Mouse (Mus musculus): ENCODE results near the gene Slc16a4. TPM values are rescaled to one million over a fixed set of nuclear protein-coding genes. Genes with fewer than 3 reads are reported as not detected.

Gene Slc16a4
- 3.3 and 3.6 TPM in 2 replicates for polyA plus RNA-seq (2016; fragmentation: Nextera tagmentation; extraction: Ambion mirVana)

GRCm38 (mm10) chr3:107290764-107291381, at the start of gene Slc16a4:
TSS of gene Slc16a4 (plus strand) at chr3:107291230.
- ATAC-seq (ENCODE audit: low FRiP score), result no peak
- Histone ChIP-seq H3K9me3 (no peaks in the 10 kb centered on the region), H3K4me1 (no peaks in the 10 kb centered on the region), H3K27me3 (no peaks in the 10 kb centered on the region), H3K36me3 (replicated peaks) (peaks cover 2% of the 10 kb centered on the region; the same call in 1 of the 2 replicates), H3K27ac (no peak within 1 kb of the TSS), H3K4me2 (no peak within 1 kb of the TSS), H3K4me3 (replicated peaks) (no peak within 1 kb of the TSS), H3K9ac (no peak within 1 kb of the TSS)
- WGBS, result 30% methylated on average over 9 of the region's 9 CpGs

- Histone ChIP-seq H3K27ac (no peak overlapping the region), H3K9me3 (no peaks in the 10 kb centered on the region), H3K36me3 (replicated peaks) (no peaks in the 10 kb centered on the region), H3K27me3 (peaks cover 12% of the 10 kb centered on the region), H3K4me2 (peak overlapping the region; percentile 6; the same call in 1 of the 2 replicates), H3K4me1 (peaks cover 10% of the 10 kb centered on the region; the same call in 1 of the 2 replicates), H3K4me3 (replicated peaks) (no peak overlapping the region), H3K9ac (no peak overlapping the region)
- peak; percentile 78; the same call in 1 of the 2 replicates for ATAC-seq (ENCODE audit: low FRiP score)
- 25% methylated on average over 14 of the region's 14 CpGs for WGBS
Observed at GRCm38 (mm10) chr3:107241389-107242094, 49.5 kb upstream of the Slc16a4 start.

GRCm38 (mm10) chr3:107246876-107247275, 44.2 kb upstream of the Slc16a4 start:
- Histone ChIP-seq H3K4me3 (replicated peaks) (no peak overlapping the region), H3K9me3 (no peaks in the 10 kb centered on the region), H3K36me3 (replicated peaks) (no peaks in the 10 kb centered on the region), H3K4me2 (no peak overlapping the region), H3K27me3 (peaks cover 12% of the 10 kb centered on the region; the same call in 1 of the 2 replicates), H3K9ac (no peak overlapping the region), H3K4me1 (peaks cover 2% of the 10 kb centered on the region; the same call in 1 of the 2 replicates), H3K27ac (no peak overlapping the region)
- 74% methylated on average over 6 of the region's 6 CpGs for WGBS
- ATAC-seq (ENCODE audit: low FRiP score), result no peak

- Histone ChIP-seq H3K27me3 (peaks cover 9% of the 10 kb centered on the region; the same call in 1 of the 2 replicates), H3K27ac (no peak overlapping the region), H3K36me3 (replicated peaks) (no peaks in the 10 kb centered on the region), H3K9ac (no peak overlapping the region), H3K9me3 (no peaks in the 10 kb centered on the region), H3K4me2 (no peak overlapping the region), H3K4me3 (replicated peaks) (no peak overlapping the region), H3K4me1 (no peaks in the 10 kb centered on the region)
- WGBS, result 71% methylated on average over 3 of the region's 3 CpGs
- ATAC-seq (ENCODE audit: low FRiP score), result no peak
Observed at GRCm38 (mm10) chr3:107249042-107249441, 42.0 kb upstream of the Slc16a4 start.

GRCm38 (mm10) chr3:107250320-107250719, 40.7 kb upstream of the Slc16a4 start:
- Histone ChIP-seq H3K9ac (no peak overlapping the region), H3K4me2 (no peak overlapping the region), H3K36me3 (replicated peaks) (no peaks in the 10 kb centered on the region), H3K4me3 (replicated peaks) (no peak overlapping the region), H3K27ac (no peak overlapping the region), H3K4me1 (no peaks in the 10 kb centered on the region), H3K9me3 (no peaks in the 10 kb centered on the region), H3K27me3 (no peaks in the 10 kb centered on the region)
- ATAC-seq (ENCODE audit: low FRiP score), result no peak
- 86% methylated on average over 2 of the region's 2 CpGs for WGBS

- no peak for ATAC-seq (ENCODE audit: low FRiP score)
- Histone ChIP-seq H3K27me3 (no peaks in the 10 kb centered on the region), H3K9me3 (no peaks in the 10 kb centered on the region), H3K4me1 (no peaks in the 10 kb centered on the region), H3K9ac (no peak overlapping the region), H3K4me2 (no peak overlapping the region), H3K4me3 (replicated peaks) (no peak overlapping the region), H3K27ac (no peak overlapping the region), H3K36me3 (replicated peaks) (no peaks in the 10 kb centered on the region)
- WGBS, result 74% methylated on average over 4 of the region's 4 CpGs
Observed at GRCm38 (mm10) chr3:107252035-107252434, 39.0 kb upstream of the Slc16a4 start.

- no peaks in the 10 kb centered on the region for H3K4me1 ChIP-seq
- no peak overlapping the region for H3K4me2 ChIP-seq
- WGBS, result 93% methylated on average over 5 of the region's 5 CpGs
- no peak for ATAC-seq (ENCODE audit: low FRiP score)
- no peak overlapping the region for H3K9ac ChIP-seq
- no peak overlapping the region for H3K4me3 ChIP-seq (replicated peaks)
- no peaks in the 10 kb centered on the region for H3K9me3 ChIP-seq
- H3K36me3 ChIP-seq (replicated peaks), result no peaks in the 10 kb centered on the region
- H3K27ac ChIP-seq, result no peak overlapping the region
- H3K27me3 ChIP-seq, result no peaks in the 10 kb centered on the region
Observed at GRCm38 (mm10) chr3:107253925-107254324, 37.1 kb upstream of the Slc16a4 start.

- no peak overlapping the region for H3K27ac ChIP-seq
- H3K36me3 ChIP-seq (replicated peaks), result no peaks in the 10 kb centered on the region
- WGBS, result 88% methylated on average over 3 of the region's 3 CpGs
- H3K27me3 ChIP-seq, result no peaks in the 10 kb centered on the region
- ATAC-seq (ENCODE audit: low FRiP score), result no peak
- no peaks in the 10 kb centered on the region for H3K9me3 ChIP-seq
- no peak overlapping the region for H3K4me3 ChIP-seq (replicated peaks)
- no peak overlapping the region for H3K9ac ChIP-seq
- H3K4me2 ChIP-seq, result no peak overlapping the region
- H3K4me1 ChIP-seq, result peaks cover 6% of the 10 kb centered on the region
Observed at GRCm38 (mm10) chr3:107255992-107256391, 35.0 kb upstream of the Slc16a4 start.

- H3K9me3 ChIP-seq, result no peaks in the 10 kb centered on the region
- H3K4me3 ChIP-seq (replicated peaks), result no peak overlapping the region
- no peaks in the 10 kb centered on the region for H3K36me3 ChIP-seq (replicated peaks)
- peaks cover 13% of the 10 kb centered on the region for H3K4me1 ChIP-seq
- no peaks in the 10 kb centered on the region for H3K27me3 ChIP-seq
- no peak overlapping the region for H3K4me2 ChIP-seq
- 79% methylated on average over 7 of the region's 7 CpGs for WGBS
- no peak overlapping the region for H3K27ac ChIP-seq
- H3K9ac ChIP-seq, result no peak overlapping the region
- no peak for ATAC-seq (ENCODE audit: low FRiP score)
Observed at GRCm38 (mm10) chr3:107256724-107257123, 34.3 kb upstream of the Slc16a4 start.

- 64% methylated on average over 5 of the region's 5 CpGs for WGBS
- H3K9ac ChIP-seq, result no peak overlapping the region
- no peaks in the 10 kb centered on the region for H3K27me3 ChIP-seq
- no peaks in the 10 kb centered on the region for H3K36me3 ChIP-seq (replicated peaks)
- H3K9me3 ChIP-seq, result no peaks in the 10 kb centered on the region
- no peak for ATAC-seq (ENCODE audit: low FRiP score)
- H3K4me3 ChIP-seq (replicated peaks), result no peak overlapping the region
- no peak overlapping the region for H3K4me2 ChIP-seq
- peaks cover 15% of the 10 kb centered on the region for H3K4me1 ChIP-seq
- no peak overlapping the region for H3K27ac ChIP-seq
Observed at GRCm38 (mm10) chr3:107257924-107258323, 33.1 kb upstream of the Slc16a4 start.

GRCm38 (mm10) chr3:107260956-107261850, 29.8 kb upstream of the Slc16a4 start:
- peak overlapping the region; percentile 59 for H3K27ac ChIP-seq

GRCm38 (mm10) chr3:107261851-107262165, 29.2 kb upstream of the Slc16a4 start:
- ATAC-seq (ENCODE audit: low FRiP score), result no peak
- H3K27ac ChIP-seq, result no peak overlapping the region
- 47% methylated on average over 7 of the region's 7 CpGs for WGBS
- no peaks in the 10 kb centered on the region for H3K36me3 ChIP-seq (replicated peaks)
- H3K4me1 ChIP-seq, result peaks cover 15% of the 10 kb centered on the region
- H3K4me2 ChIP-seq, result no peak overlapping the region
- no peak overlapping the region for H3K9ac ChIP-seq
- H3K9me3 ChIP-seq, result no peaks in the 10 kb centered on the region
- no peak overlapping the region for H3K4me3 ChIP-seq (replicated peaks)
- no peaks in the 10 kb centered on the region for H3K27me3 ChIP-seq

More at GRCm38 (mm10) chr3:107260956-107261850, 29.8 kb upstream of the Slc16a4 start:
- ATAC-seq (ENCODE audit: low FRiP score), result 0 out of 2 replicates have a peak, but pooled peaks have one; percentile 44
- 45% methylated on average over 8 of the region's 8 CpGs for WGBS
- Histone ChIP-seq H3K4me3 (replicated peaks) (no peak overlapping the region), H3K27me3 (no peaks in the 10 kb centered on the region), H3K4me2 (no peak overlapping the region), H3K36me3 (replicated peaks) (no peaks in the 10 kb centered on the region), H3K4me1 (peaks cover 15% of the 10 kb centered on the region), H3K9me3 (no peaks in the 10 kb centered on the region), H3K9ac (no peak overlapping the region)
